Mouse (Mus musculus) CH12.LX (cell line): ENCODE measurements at regions not wholly inside any gene's neighbourhood (a gene's known extent, or its start where the extent isn't known, plus 50 kb on each side); places are given as distances from the start of the nearest gene placed in this dataset.

Source experiments
- DNase-seq: peaks from one replicate; pipeline ENCODE4 v3.0.0-alpha.2; 2013; ENCODE audit errors: extremely low read depth
- H3K27ac ChIP-seq: 2 replicates; pipeline ENCODE4 v1.5.1; 2012; ENCODE audit warnings: low read depth, mild to moderate bottlenecking, control low read depth, moderate library complexity; ENCODE audit not compliant: insufficient read depth
- H3K27me3 ChIP-seq: replicated peaks from 2 replicates; pipeline ENCODE3; 2012; ENCODE audit warnings: inconsistent platforms
- H3K36me3 ChIP-seq, 2 experiments: replicated peaks in 1 of 2; 2 replicates each; pipeline versions ENCODE3 to v1.6.1; 2012; ENCODE audit warnings: inconsistent platforms in 1 of 2, low read length in 1 of 2, mild to moderate bottlenecking in 1 of 2, mixed read lengths in 1 of 2, moderate library complexity in 1 of 2; ENCODE audit not compliant: control insufficient read depth in 1 of 2, insufficient read depth in 1 of 2
- H3K4me1 ChIP-seq, 2 experiments: 2 replicates each; pipeline ENCODE4 v1.6.1; 2012; ENCODE audit warnings: inconsistent platforms in 1 of 2, moderate library complexity in 1 of 2; ENCODE audit not compliant: insufficient read depth in 2 of 2, control insufficient read depth in 1 of 2
- H3K4me2 ChIP-seq: 2 replicates; pipeline ENCODE4 v1.6.1; 2012; ENCODE audit warnings: low read depth, mild to moderate bottlenecking, control low read depth; ENCODE audit not compliant: poor library complexity, insufficient read depth, severe bottlenecking
- H3K4me3 ChIP-seq, 3 experiments: fragments of 150-350 bp in 1 of 3; sonication (generic) in 1 of 3; replicated peaks in 1 of 3; 2 replicates each; pipeline versions ENCODE3 to v1.5.1; 2011 to 2012; ENCODE audit warnings: low read depth in 2 of 3, low read length in 2 of 3, mild to moderate bottlenecking in 2 of 3, moderate library complexity in 2 of 3, control low read depth in 1 of 3, improper control_type of control experiment in 1 of 3, inconsistent platforms in 1 of 3, mixed read lengths in 1 of 3; ENCODE audit not compliant: poor library complexity in 1 of 3
- H3K79me2 ChIP-seq: replicated peaks from 2 replicates; pipeline ENCODE4 v1.6.1; 2012; ENCODE audit warnings: mild to moderate bottlenecking, moderate library complexity; ENCODE audit not compliant: control insufficient read depth, poor library complexity, insufficient read depth, severe bottlenecking; ENCODE audit errors: extremely low read depth
- H3K9ac ChIP-seq: 2 replicates; pipeline ENCODE4 v1.6.1; 2012; ENCODE audit warnings: low read depth, mild to moderate bottlenecking, control low read depth, moderate library complexity; ENCODE audit not compliant: insufficient read depth
- H3K9me3 ChIP-seq: replicated peaks from 2 replicates; pipeline ENCODE3; 2012; ENCODE audit warnings: low read length, inconsistent platforms, mixed read lengths
- BHLHE40 ChIP-seq: IDR thresholded peaks from 2 replicates; pipeline ENCODE4 v1.6.1; 2011; ENCODE audit warnings: mild to moderate bottlenecking, low read depth, low read length, improper control_type of control experiment
- CHD1 ChIP-seq: IDR thresholded peaks from 2 replicates; pipeline ENCODE4 v1.6.1; 2012; ENCODE audit warnings: low read depth, low read length, improper control_type of control experiment, inconsistent platforms
- CHD2 ChIP-seq: IDR thresholded peaks from 2 replicates; pipeline ENCODE4 v1.6.1; 2011; ENCODE audit warnings: low read length, improper control_type of control experiment
- CTCF ChIP-seq, 2 experiments: IDR thresholded peaks in 1 of 2; conservative IDR thresholded peaks in 1 of 2; 2 replicates each; pipeline ENCODE4 v1.5.1; 2011 to 2012; ENCODE audit warnings: low read depth in 2 of 2, low read length in 2 of 2, improper control_type of control experiment in 1 of 2, inconsistent platforms in 1 of 2, mild to moderate bottlenecking in 1 of 2, moderate library complexity in 1 of 2
- ELF1 ChIP-seq: IDR thresholded peaks from 2 replicates; pipeline ENCODE4 v1.6.1; 2014; ENCODE audit warnings: low read depth, mild to moderate bottlenecking, inconsistent platforms, low read length, improper control_type of control experiment
- GABPA ChIP-seq: IDR thresholded peaks from 2 replicates; pipeline ENCODE4 v1.6.1; 2012; ENCODE audit warnings: low read depth, low read length, improper control_type of control experiment, inconsistent platforms; ENCODE audit not compliant: insufficient replicate concordance
- IRF4 ChIP-seq: IDR thresholded peaks from 2 replicates; pipeline ENCODE4 v1.6.1; 2014; ENCODE audit warnings: low read depth, mild to moderate bottlenecking, inconsistent platforms, low read length, improper control_type of control experiment
- MYC ChIP-seq: IDR thresholded peaks from 2 replicates; pipeline ENCODE4 v1.6.1; 2011; ENCODE audit warnings: low read depth, mild to moderate bottlenecking, improper control_type of control experiment, low read length
- NRF1 ChIP-seq: IDR thresholded peaks from 2 replicates; pipeline ENCODE4 v1.6.1; 2014; ENCODE audit warnings: low read depth, mild to moderate bottlenecking, inconsistent platforms, low read length, improper control_type of control experiment, moderate library complexity
- PAX5 ChIP-seq: IDR thresholded peaks from 2 replicates; pipeline ENCODE4 v1.6.1; 2012; ENCODE audit warnings: low read length, inconsistent platforms, mixed read lengths
- RAD21 ChIP-seq: IDR thresholded peaks from 2 replicates; pipeline ENCODE4 v1.6.1; 2011; ENCODE audit warnings: low read depth, mild to moderate bottlenecking, low read length, improper control_type of control experiment, moderate library complexity
- SIN3A ChIP-seq: IDR thresholded peaks from 2 replicates; pipeline ENCODE4 v1.6.1; 2012; ENCODE audit warnings: low read length, improper control_type of control experiment, inconsistent platforms
- SMC3 ChIP-seq: IDR thresholded peaks from 2 replicates; pipeline ENCODE4 v1.6.1; 2011; ENCODE audit warnings: low read depth, low read length, improper control_type of control experiment
- TCF12 ChIP-seq: IDR thresholded peaks from 2 replicates; pipeline ENCODE4 v1.6.1; 2014; ENCODE audit warnings: low read depth, mild to moderate bottlenecking, inconsistent platforms, low read length, improper control_type of control experiment
- ZC3H11A ChIP-seq: IDR thresholded peaks from 2 replicates; pipeline ENCODE4 v1.6.1; 2012; ENCODE audit warnings: low read depth, mild to moderate bottlenecking, inconsistent platforms, low read length, improper control_type of control experiment
- ZMIZ1 ChIP-seq: IDR thresholded peaks from 2 replicates; pipeline ENCODE4 v1.6.1; 2012; ENCODE audit warnings: low read depth, mild to moderate bottlenecking, inconsistent platforms, low read length, improper control_type of control experiment
- dilution Hi-C: fragments of 300-500 bp; cut with MboI; formaldehyde crosslinking; loops from 2 replicates; pipeline ENCODE4 v1.14.3; 2020; ENCODE audit warnings: low sequenced_read_pairs; ENCODE audit not compliant: extremely low pct_unique_long_range_greater_than_20kb, extremely low pct_ligation_motif_present
- in situ Hi-C: fragments of 300-500 bp; cut with MboI; formaldehyde crosslinking; loops from 3 replicates; pipeline ENCODE4 v1.14.3; 2019; ENCODE audit warnings: low sequenced_read_pairs, low pct_ligation_motif_present, low pct_unique_long_range_greater_than_20kb, mixed read lengths

DNA sequence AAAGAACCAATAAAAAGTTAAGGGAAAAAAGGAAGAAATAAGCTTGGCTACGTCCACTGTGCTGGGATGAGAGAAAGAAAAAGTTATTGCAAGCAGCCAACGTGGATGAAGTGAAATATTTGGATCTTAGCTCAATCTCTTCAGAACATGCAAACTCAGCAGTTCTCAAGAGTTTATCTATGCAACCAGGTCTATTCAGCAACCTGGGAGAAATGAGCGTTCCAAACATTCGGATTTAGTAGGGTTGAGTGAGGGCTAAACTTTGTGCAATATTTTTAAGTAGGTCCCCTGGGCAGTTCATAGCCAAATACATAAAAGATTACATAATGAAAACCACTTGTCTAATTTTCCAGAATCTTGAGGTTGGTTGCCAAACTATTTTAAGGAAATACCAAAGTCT, 129.0 kb upstream of the Tmem164 start:
- Histone ChIP-seq H3K4me1 (no peaks in the 10 kb centered on the region), H3K9ac (no peak overlapping the region), H3K27me3 (no peaks in the 10 kb centered on the region), H3K79me2 (no peaks in the 10 kb centered on the region), H3K36me3 (no peaks in the 10 kb centered on the region), H3K9me3 (no peaks in the 10 kb centered on the region), H3K27ac (no peak overlapping the region), H3K4me3 (no peak overlapping the region), H3K4me2 (no peak overlapping the region)
- in situ Hi-C loops, result loop anchor here (10.0 to 25.0 kb wide), 2 partner anchors 253 to 510 kb away; no protein-coding TSS in a partner anchor
- no peak for TF ChIP-seq ZMIZ1
- TF ChIP-seq MYC, result no peak
- no peak for TF ChIP-seq CHD2
- DNase-seq, result no peak
- dilution Hi-C loops, result no loop called here

DNA sequence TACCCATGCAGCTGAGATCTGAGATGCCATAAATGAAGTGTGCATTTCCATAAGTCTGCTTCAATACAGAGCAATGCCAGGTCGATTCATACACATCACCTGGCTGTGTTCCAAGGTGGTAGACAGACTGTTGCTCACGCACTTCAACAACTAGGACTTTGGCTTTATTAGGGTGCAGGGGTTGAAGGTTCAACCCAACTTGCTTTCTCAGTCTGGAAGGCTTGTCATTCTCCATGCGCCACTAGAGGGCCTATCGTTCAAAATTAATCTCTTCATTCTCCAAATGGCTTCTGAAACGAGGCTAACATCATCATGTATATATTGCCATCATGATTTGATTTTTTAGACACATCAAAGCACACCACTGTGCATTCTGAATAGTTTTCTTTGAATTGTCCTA, 127.0 kb upstream of the Tmem164 start:
- TF ChIP-seq SIN3A (no peak), CHD2 (no peak), TCF12 (no peak), GABPA (no peak), SMC3 (peak; percentile 62), RAD21 (peak; percentile 49), PAX5 (no peak), IRF4 (no peak), CTCF (conservative IDR thresholded peaks at IDR 0.05 in 1 of 2, IDR thresholded peaks at IDR 0.05 in 1 of 2; ENCODE audit: low read depth in 2 of 2, low read length in 2 of 2) (peak; percentile 53 to 64; a peak in 3 of 4 replicates), ELF1 (no peak), CHD1 (no peak), NRF1 (no peak)
- H3K4me1 ChIP-seq, result no peaks in the 10 kb centered on the region
- H3K36me3 ChIP-seq, result no peaks in the 10 kb centered on the region
- no peaks in the 10 kb centered on the region for H3K79me2 ChIP-seq
- no peak overlapping the region for H3K27ac ChIP-seq
- H3K4me3 ChIP-seq, result no peak overlapping the region
- in situ Hi-C loops (loop anchor here (10.0 to 25.0 kb wide), 2 partner anchors 251 to 508 kb away; no protein-coding TSS in a partner anchor), dilution Hi-C loops (no loop called here)
- H3K27me3 ChIP-seq, result no peaks in the 10 kb centered on the region
- no peak overlapping the region for H3K4me2 ChIP-seq
- DNase-seq, result no peak
- H3K9me3 ChIP-seq, result no peaks in the 10 kb centered on the region
- H3K9ac ChIP-seq, result no peak overlapping the region

DNA sequence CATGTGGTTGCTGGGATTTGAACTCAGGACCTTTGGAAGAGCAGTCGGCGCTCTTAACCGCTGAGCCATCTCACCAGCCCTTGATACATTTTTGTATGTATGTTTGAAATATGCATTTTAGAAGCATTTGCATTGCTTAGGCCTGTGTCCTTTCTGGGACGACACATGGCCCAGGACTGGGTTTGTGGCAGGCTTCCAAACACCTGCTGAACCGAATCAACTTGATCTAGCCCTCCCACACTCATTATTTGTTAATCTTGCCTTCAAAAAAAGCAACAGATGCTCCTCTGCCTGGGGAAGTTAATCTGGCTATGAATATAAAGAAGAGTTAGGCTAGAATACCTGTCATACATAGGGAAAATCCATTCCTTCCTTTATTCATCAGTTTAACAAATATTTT, 123.7 kb upstream of the Tmem164 start:
- Histone ChIP-seq H3K4me2 (no peak overlapping the region), H3K9ac (no peak overlapping the region), H3K9me3 (no peaks in the 10 kb centered on the region), H3K4me1 (no peaks in the 10 kb centered on the region), H3K4me3 (no peak overlapping the region), H3K27me3 (no peaks in the 10 kb centered on the region), H3K36me3 (no peaks in the 10 kb centered on the region), H3K79me2 (no peaks in the 10 kb centered on the region), H3K27ac (no peak overlapping the region)
- dilution Hi-C loops (no loop called here), in situ Hi-C loops (loop anchor here (10.0 to 25.0 kb wide), 2 partner anchors 247 to 505 kb away; no protein-coding TSS in a partner anchor)
- DNase-seq, result no peak
- TF ChIP-seq RAD21 (no peak), BHLHE40 (no peak), GABPA (no peak), TCF12 (no peak), ZC3H11A (no peak)
